Mouse (Mus musculus) forebrain, embryonic 13.5 days (tissue): ENCODE data around the gene Olfr1231. TPM values are rescaled to one million over a fixed set of nuclear protein-coding genes. Genes with fewer than 3 reads are reported as not detected.

Experiments used
- ATAC-seq: fragments of 200-750 bp; cut with Nextera tagmentation; 2 replicates; pipeline ENCODE4 v1.8.0; 2017
- H3K27ac ChIP-seq: fragments of 300-500 bp; sonication (generic); 2 replicates; pipeline ENCODE4 v1.5.1; 2015; ENCODE audit warnings: inconsistent platforms, mild to moderate bottlenecking, moderate library complexity
- H3K27me3 ChIP-seq: fragments of 300-500 bp; sonication (generic); 2 replicates; pipeline ENCODE4 v1.6.1; 2015; ENCODE audit warnings: mild to moderate bottlenecking, inconsistent platforms
- H3K36me3 ChIP-seq: fragments of 300-500 bp; sonication (generic); 2 replicates; pipeline ENCODE4 v1.6.1; 2015; ENCODE audit warnings: mild to moderate bottlenecking, inconsistent platforms; ENCODE audit not compliant: poor library complexity, severe bottlenecking
- H3K4me1 ChIP-seq: fragments of 300-500 bp; sonication (generic); 2 replicates; pipeline ENCODE4 v1.6.1; 2015; ENCODE audit warnings: inconsistent platforms
- H3K4me2 ChIP-seq: fragments of 300-500 bp; sonication (generic); 2 replicates; pipeline ENCODE4 v1.6.1; 2015; ENCODE audit warnings: inconsistent platforms, mild to moderate bottlenecking, moderate library complexity
- H3K4me3 ChIP-seq: fragments of 300-500 bp; sonication (generic); 2 replicates; pipeline ENCODE4 v1.5.1; 2015; ENCODE audit warnings: mild to moderate bottlenecking, inconsistent platforms
- H3K9ac ChIP-seq: fragments of 300-500 bp; sonication (generic); 2 replicates; pipeline ENCODE4 v1.6.1; 2015; ENCODE audit warnings: mild to moderate bottlenecking, inconsistent platforms
- H3K9me3 ChIP-seq: fragments of 300-500 bp; sonication (generic); replicated peaks from 2 replicates; pipeline ENCODE4 v1.6.1; 2016; ENCODE audit warnings: inconsistent platforms
- WGBS: fragments of 180-500 bp; shearing (Covaris S2); methylation state at CpG from one replicate; pipeline ENCODE4 v1.1.7; 2015; 5-methylcytosine and 5-hydroxymethylcytosine counted together
- polyA plus RNA-seq: library from polyadenylated mRNA; unstranded; fragments of >200 nt; fragmentation: Nextera tagmentation; extraction: Ambion mirVana; gene quantifications from 2 replicates; pipeline ENCODE4 v1.2.1, GENCODE M21; 2015

The Olfr1231 gene
- polyA plus RNA-seq = not detected in 2 replicates

DNA sequence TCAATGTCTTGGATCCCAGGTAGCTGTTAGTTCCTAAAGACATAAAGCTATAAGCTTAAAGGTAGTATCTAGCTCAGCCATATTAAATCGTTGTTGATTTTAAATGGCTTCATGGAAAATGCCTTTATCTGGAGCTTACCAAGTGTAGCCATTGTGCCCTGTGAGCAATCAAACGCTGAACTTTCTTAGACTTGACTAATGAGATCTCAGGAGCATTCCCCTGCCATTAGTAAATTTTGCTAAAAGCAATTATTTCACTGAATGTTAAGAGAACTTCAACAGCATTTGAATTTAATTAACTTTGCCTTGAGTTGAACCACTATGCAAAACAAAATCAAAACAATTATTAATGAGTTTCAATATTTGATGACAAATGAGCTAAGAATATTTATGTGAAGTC is at the start of gene Olfr1231:
Gene Olfr1231 (minus strand): TSS at position 101 of the 400 bp plus-strand sequence.
- 64% methylated on average over 2 of the region's 2 CpGs for WGBS
- H3K9me3 ChIP-seq = no peaks in the 10 kb centered on the region
- no peaks in the 10 kb centered on the region for H3K27me3 ChIP-seq
- no peak for ATAC-seq
- no peak within 1 kb of the TSS for H3K9ac ChIP-seq
- no peak within 1 kb of the TSS for H3K4me2 ChIP-seq
- no peak within 1 kb of the TSS for H3K27ac ChIP-seq
- H3K4me1 ChIP-seq = no peaks in the 10 kb centered on the region
- no peaks in the 10 kb centered on the region for H3K36me3 ChIP-seq
- H3K4me3 ChIP-seq = no peak within 1 kb of the TSS

DNA sequence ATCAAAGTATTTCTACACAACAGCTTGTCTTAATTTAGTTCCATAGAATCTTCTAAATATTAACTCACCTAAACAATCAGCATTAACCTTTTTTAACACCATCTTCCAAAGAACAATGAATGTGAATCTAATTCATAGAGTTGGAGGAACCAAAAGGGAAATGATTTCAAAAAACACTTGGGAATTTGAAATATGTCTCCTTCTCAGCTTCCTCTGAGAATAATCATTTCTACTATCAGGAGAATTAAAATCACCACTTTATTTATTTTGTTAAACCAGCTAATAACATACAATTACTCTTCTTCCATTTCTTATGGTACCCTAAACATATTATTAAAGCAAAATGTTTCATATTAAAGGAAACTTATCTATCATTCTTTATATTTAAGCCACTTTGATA is 35.4 kb upstream of the Olfr1231 start, which contains the start of gene Olfr1233:
Gene Olfr1233 (minus strand): TSS at position 101 of the 400 bp plus-strand sequence.
- ATAC-seq = no peak
- H3K4me1 ChIP-seq = no peaks in the 10 kb centered on the region

DNA sequence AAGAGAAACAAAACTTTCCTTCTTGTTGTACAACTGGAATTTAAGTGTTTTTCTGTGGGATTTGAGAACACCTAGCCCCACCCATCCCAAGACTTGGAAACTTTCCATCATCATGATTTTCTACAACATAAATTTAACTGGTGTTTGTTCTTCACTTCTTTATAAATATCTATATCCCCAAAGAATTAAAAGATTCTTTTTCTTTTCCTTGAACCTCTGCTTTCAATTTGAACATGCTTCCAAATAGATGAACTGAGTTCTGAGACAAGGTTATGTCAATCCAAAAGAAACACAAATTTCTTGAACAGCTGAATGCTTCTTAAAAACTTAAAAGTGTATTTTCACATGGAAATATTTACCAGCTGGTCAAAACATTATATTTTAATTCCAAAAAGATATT is 22.7 kb upstream of the Olfr1231 start, which contains the start of gene Olfr1232:
Gene Olfr1232 (minus strand): TSS at position 101 of the 400 bp plus-strand sequence.
- H3K4me3 ChIP-seq = no peak within 1 kb of the TSS
- no peak within 1 kb of the TSS for H3K4me2 ChIP-seq
- ATAC-seq = no peak
- no peaks in the 10 kb centered on the region for H3K36me3 ChIP-seq
- no peaks in the 10 kb centered on the region for H3K27me3 ChIP-seq
- H3K9ac ChIP-seq = no peak within 1 kb of the TSS
- no peaks in the 10 kb centered on the region for H3K4me1 ChIP-seq
- H3K27ac ChIP-seq = no peak within 1 kb of the TSS
- H3K9me3 ChIP-seq = no peaks in the 10 kb centered on the region

More for the DNA sequence above, 35.4 kb upstream of the Olfr1231 start, which contains the start of gene Olfr1233:
- no peak within 1 kb of the TSS for H3K4me2 ChIP-seq
- H3K27ac ChIP-seq = no peak within 1 kb of the TSS
- no peaks in the 10 kb centered on the region for H3K9me3 ChIP-seq
- no peaks in the 10 kb centered on the region for H3K27me3 ChIP-seq
- no peaks in the 10 kb centered on the region for H3K36me3 ChIP-seq
- no peak within 1 kb of the TSS for H3K4me3 ChIP-seq
- no peak within 1 kb of the TSS for H3K9ac ChIP-seq

DNA sequence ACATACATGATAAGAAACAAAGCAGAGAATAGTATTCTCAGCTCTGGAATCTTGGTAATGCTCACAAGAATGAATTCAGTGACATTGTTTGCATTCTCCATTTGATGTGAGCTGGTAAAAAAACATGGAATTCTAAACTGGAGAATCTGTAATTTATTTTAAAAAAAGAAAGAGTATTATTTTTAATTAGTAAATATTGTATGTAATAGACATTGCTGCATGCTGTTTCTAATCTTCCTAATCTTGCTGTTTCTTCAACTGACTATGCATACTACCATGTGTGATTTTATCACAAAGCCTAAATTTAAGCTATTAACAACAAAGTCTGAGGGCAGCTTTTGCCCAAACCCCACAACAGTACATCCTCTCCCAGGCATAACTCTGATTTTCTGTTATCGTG is 9.7 kb downstream of the Olfr1231 start, which contains the start of gene Olfr1230:
Gene Olfr1230 (minus strand): TSS at position 101 of the 400 bp plus-strand sequence.
- Histone ChIP-seq H3K9ac (no peak within 1 kb of the TSS), H3K4me2 (no peak within 1 kb of the TSS), H3K4me1 (no peaks in the 10 kb centered on the region), H3K27me3 (no peaks in the 10 kb centered on the region), H3K9me3 (no peaks in the 10 kb centered on the region), H3K36me3 (no peaks in the 10 kb centered on the region), H3K27ac (no peak within 1 kb of the TSS), H3K4me3 (no peak within 1 kb of the TSS)
- 93% methylated on average over 1 of the region's 1 CpGs for WGBS
- ATAC-seq = no peak

DNA sequence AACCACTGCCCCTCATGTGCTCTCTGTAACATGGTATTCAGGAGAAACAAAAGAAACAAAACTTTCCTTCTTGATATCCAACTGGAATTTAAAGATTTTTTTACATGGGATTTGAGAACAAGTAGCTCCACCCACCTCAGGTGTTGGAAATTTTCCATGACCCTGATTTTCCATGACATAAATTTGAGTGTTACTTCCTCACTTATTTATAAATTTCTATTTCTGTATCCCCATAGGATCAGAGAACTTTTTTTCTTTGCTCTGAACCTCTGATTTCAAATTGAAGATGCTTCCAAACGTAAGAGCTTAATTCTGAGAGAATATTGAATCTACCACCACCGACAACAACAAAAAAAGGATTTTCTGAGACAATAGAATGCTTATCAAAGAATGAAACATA is 19.0 kb downstream of the Olfr1231 start, which contains the start of gene Olfr1229:
Gene Olfr1229 (minus strand): TSS at position 101 of the 400 bp plus-strand sequence.
- Histone ChIP-seq H3K4me1 (no peaks in the 10 kb centered on the region), H3K9ac (no peak within 1 kb of the TSS), H3K4me3 (no peak within 1 kb of the TSS), H3K27ac (no peak within 1 kb of the TSS), H3K4me2 (no peak within 1 kb of the TSS), H3K27me3 (no peaks in the 10 kb centered on the region), H3K36me3 (no peaks in the 10 kb centered on the region), H3K9me3 (no peaks in the 10 kb centered on the region)
- WGBS = 73% methylated on average over 2 of the region's 2 CpGs
- ATAC-seq = no peak

DNA sequence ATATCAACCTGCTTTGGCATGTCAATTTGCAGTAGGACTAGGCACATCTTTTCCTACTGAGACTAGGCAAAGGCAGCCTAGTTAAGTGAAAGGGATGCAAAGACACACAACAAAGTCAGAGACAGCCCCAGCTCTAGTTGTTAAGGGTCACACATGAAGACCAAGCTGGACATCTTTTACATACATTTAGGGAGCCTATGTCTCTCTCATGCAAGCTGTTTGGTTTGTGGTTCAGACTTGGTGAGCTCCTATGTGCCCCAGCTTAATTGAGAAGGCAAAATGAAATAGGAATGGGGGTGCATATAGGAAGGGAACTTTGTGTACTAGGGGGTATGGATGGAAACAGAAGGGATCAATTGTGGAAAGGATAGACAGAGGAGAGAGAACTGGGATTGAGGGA is 52.9 kb downstream of the Olfr1231 start, which contains the start of gene Olfr1228:
Gene Olfr1228 (minus strand): TSS at position 101 of the 400 bp plus-strand sequence.
- no peak for ATAC-seq
- no peaks in the 10 kb centered on the region for H3K36me3 ChIP-seq
- H3K4me1 ChIP-seq = no peaks in the 10 kb centered on the region
- no peak within 1 kb of the TSS for H3K4me3 ChIP-seq
- no peak within 1 kb of the TSS for H3K4me2 ChIP-seq
- no peaks in the 10 kb centered on the region for H3K27me3 ChIP-seq
- no peaks in the 10 kb centered on the region for H3K9me3 ChIP-seq
- H3K9ac ChIP-seq = no peak within 1 kb of the TSS
- H3K27ac ChIP-seq = no peak within 1 kb of the TSS

Other genes with a start within 250 kb of the Olfr1231 start
- gene Olfr1218, start 245.9 kb downstream of the Olfr1231 start, polyA plus RNA-seq = not detected in 2 replicates
- gene Olfr1219, start 223.6 kb downstream of the Olfr1231 start, polyA plus RNA-seq = not detected in 2 replicates
- not detected in 2 replicates for gene Olfr1220, start 200.2 kb downstream of the Olfr1231 start, polyA plus RNA-seq
- not detected in 2 replicates for gene Olfr1221, start 189.8 kb downstream of the Olfr1231 start, polyA plus RNA-seq
- gene Olfr1222, start 174.0 kb downstream of the Olfr1231 start, polyA plus RNA-seq = not detected in 2 replicates
- gene Olfr1223, start 155.5 kb downstream of the Olfr1231 start, polyA plus RNA-seq = not detected in 2 replicates
- gene Olfr1224-ps1, start 143.0 kb downstream of the Olfr1231 start, polyA plus RNA-seq = not detected in 2 replicates
- not detected in 2 replicates for gene Olfr1225, start 132.4 kb downstream of the Olfr1231 start, polyA plus RNA-seq
- gene Olfr1226, start 107.0 kb downstream of the Olfr1231 start, polyA plus RNA-seq = not detected in 2 replicates
- gene Olfr1228, start 53.0 kb downstream of the Olfr1231 start, polyA plus RNA-seq = not detected in 2 replicates
- not detected in 2 replicates for gene Olfr1229, start 19.1 kb downstream of the Olfr1231 start, polyA plus RNA-seq
- not detected in 2 replicates for gene Olfr1230, start 9.8 kb downstream of the Olfr1231 start, polyA plus RNA-seq
- gene Olfr1232, start 22.6 kb upstream of the Olfr1231 start, polyA plus RNA-seq = not detected in 2 replicates
- not detected in 2 replicates for gene Olfr1233, start 35.3 kb upstream of the Olfr1231 start, polyA plus RNA-seq
- not detected in 2 replicates for gene Olfr1234, start 57.8 kb upstream of the Olfr1231 start, polyA plus RNA-seq
- gene Olfr1238, start 102.6 kb upstream of the Olfr1231 start, polyA plus RNA-seq = not detected in 2 replicates
- not detected in 2 replicates for gene Olfr1239, start 113.3 kb upstream of the Olfr1231 start, polyA plus RNA-seq
- gene Olfr1240, start 135.9 kb upstream of the Olfr1231 start, polyA plus RNA-seq = not detected in 2 replicates
- not detected in 2 replicates for gene Olfr1241, start 180.1 kb upstream of the Olfr1231 start, polyA plus RNA-seq
- gene Olfr1242, start 191.3 kb upstream of the Olfr1231 start, polyA plus RNA-seq = not detected in 2 replicates
- not detected in 2 replicates for gene Olfr1243, start 224.4 kb upstream of the Olfr1231 start, polyA plus RNA-seq